Mouse (Mus musculus): ENCODE results near the gene Metap2. TPM values are rescaled to one million over a fixed set of nuclear protein-coding genes. Genes with fewer than 3 reads are reported as not detected.
A peak's percentile ranks its signal among the peaks of the same experiment; 100 is the strongest.
"Not testable (repeated sequence)": the region's sequence is repeated elsewhere in the genome, so short reads cannot be mapped to it uniquely, and the experiment has no call there.

Gene Metap2
- polyA plus RNA-seq, 1 experiment from 2014 or later: 138 TPM

DNA sequence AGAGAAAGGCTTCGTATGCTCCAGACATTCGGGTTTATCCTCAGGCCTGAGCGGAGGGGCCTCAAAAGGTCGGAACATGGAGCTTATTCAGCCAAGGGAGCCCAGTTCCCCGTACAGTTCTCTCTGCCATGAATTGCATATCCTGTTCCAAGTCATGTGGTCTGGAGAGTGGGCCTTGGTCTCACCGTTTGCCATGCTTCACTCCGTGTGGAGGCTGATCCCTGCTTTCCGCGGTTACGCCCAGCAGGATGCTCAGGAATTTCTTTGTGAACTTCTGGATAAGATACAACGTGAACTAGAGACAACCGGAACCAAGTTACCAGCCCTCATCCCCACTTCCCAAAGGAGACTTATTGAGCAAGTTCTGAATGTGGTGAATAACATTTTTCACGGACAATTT lies 50.2 kb downstream of the Metap2 start:
- Histone ChIP-seq H3K36me3 (ENCODE audit: control insufficient read depth, insufficient read depth, low read length) (no peaks in the 10 kb centered on the region), H3K27ac (ENCODE audit: low read depth, low read length) (no peak overlapping the region), H3K4me2 (ENCODE audit: low read length) (no peak overlapping the region), H3K9me3 (ENCODE audit: control insufficient read depth, low read length) (peaks cover 3% of the 10 kb centered on the region; the same call in 1 of the 2 replicates), H3K4me3 (ENCODE audit: low read length) (no peak overlapping the region), H3K4me1 (ENCODE audit: control insufficient read depth, insufficient read depth, low read depth, low read length) (no peaks in the 10 kb centered on the region), H3K27me3 (replicated peaks; ENCODE audit: control insufficient read depth, insufficient read depth, low read length) (no peaks in the 10 kb centered on the region), H3K9ac (ENCODE audit: low read depth, low read length) (no peak overlapping the region)
- no peak for ATAC-seq
- 94% methylated on average over 13 of the region's 13 CpGs for WGBS

DNA sequence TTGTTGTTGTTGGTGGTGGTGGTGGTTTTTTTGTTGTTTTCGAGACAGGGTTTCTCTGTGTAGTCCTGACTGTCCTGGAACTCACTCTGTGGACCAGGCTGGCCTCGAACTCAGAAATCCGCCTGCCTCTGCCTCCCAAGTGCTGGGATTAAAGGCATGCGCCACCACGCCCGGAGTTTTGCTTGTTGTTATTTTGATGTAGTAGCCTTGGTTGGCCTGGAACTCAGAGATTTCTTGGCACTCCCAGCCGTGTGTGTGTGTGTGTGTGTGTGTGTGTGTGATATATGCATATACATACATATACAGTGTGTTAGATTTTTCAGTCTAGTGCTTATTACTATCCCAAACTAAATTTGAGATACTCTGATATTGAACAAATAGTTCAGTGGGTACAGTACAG lies 61.8 kb downstream of the Metap2 start:
- Histone ChIP-seq H3K4me1 (ENCODE audit: control insufficient read depth, insufficient read depth, low read depth, low read length) (peaks cover 10% of the 10 kb centered on the region), H3K27me3 (replicated peaks; ENCODE audit: control insufficient read depth, insufficient read depth, low read length) (peaks cover 28% of the 10 kb centered on the region)
- 88% methylated on average over 7 of the region's 7 CpGs for WGBS
- not testable (repeated sequence) for H3K9me3 ChIP-seq (ENCODE audit: control insufficient read depth, low read length); ATAC-seq; H3K4me2 ChIP-seq (ENCODE audit: low read length); H3K36me3 ChIP-seq (ENCODE audit: control insufficient read depth, insufficient read depth, low read length); H3K27ac ChIP-seq (ENCODE audit: low read depth, low read length); H3K9ac ChIP-seq (ENCODE audit: low read depth, low read length); H3K4me3 ChIP-seq (ENCODE audit: low read length)

DNA sequence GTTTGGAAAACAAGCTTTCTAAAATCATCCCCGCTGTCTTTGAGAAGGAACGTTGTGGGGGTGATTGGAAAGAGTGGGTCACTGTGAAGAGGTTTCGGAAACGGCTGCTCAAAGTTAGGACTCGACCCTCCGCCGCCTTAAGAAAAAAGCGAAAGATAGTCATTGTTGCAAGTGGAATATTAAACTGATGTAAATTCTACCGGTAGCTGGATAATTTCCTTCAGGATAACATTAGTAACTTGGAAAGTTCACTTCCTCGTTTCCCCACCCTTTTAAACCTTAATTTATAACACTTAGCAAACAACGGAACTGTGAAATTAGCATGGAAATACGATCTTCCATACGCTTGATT lies 62.5 kb downstream of the Metap2 start:
- WGBS: 2% methylated on average over 13 of the region's 13 CpGs
- no peak overlapping the region for H3K27ac ChIP-seq (ENCODE audit: low read depth, low read length)
- no peaks in the 10 kb centered on the region for H3K36me3 ChIP-seq (ENCODE audit: control insufficient read depth, insufficient read depth, low read length)
- H3K4me1 ChIP-seq (ENCODE audit: control insufficient read depth, insufficient read depth, low read depth, low read length): peaks cover 10% of the 10 kb centered on the region
- H3K4me3 ChIP-seq (ENCODE audit: low read length): peak overlapping the region; percentile 71
- peak overlapping the region; percentile 59 for H3K9ac ChIP-seq (ENCODE audit: low read depth, low read length)
- no peaks in the 10 kb centered on the region for H3K9me3 ChIP-seq (ENCODE audit: control insufficient read depth, low read length)
- H3K4me2 ChIP-seq (ENCODE audit: low read length): peak overlapping the region; percentile 99
- H3K27me3 ChIP-seq (replicated peaks; ENCODE audit: control insufficient read depth, insufficient read depth, low read length): peaks cover 28% of the 10 kb centered on the region
- no peak for ATAC-seq

DNA sequence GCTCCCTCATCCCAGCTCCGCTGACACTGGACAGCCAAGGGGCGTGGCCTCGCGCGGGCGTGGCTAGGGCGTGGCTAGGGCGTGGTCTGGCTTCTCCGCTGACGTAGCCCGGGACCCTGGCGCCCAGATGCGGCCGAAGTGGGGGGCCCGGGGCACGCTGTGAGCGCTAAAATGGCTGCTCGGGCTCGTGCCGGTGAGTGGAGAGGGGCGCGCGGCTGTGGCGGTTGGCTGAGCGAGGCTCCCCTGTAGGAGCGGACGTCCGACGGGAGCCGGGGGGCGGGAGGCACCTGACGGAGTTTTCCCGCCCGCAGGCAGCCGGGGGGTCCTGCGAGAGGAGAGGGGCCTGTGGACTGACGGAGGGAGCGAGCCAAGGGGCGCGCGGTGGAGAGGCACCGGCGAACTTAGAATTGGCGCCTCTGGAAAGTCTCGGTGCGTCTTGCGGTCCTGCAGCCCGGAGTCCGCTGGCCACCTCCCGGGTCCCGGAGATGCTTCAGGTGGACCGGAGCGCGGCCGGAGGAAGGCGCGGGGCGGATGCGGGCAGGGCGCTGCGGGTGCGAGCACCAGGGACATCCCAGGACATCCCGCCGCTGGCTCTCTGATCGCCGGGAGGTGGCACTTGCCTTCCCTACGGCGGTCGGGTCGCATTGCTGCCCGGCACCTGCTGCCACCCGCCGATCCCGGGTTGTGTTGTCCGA lies 63.0 kb downstream of the Metap2 start:
- peak; percentile 91 for ATAC-seq
- peak overlapping the region; percentile 59 for H3K9ac ChIP-seq (ENCODE audit: low read depth, low read length)
- WGBS: under 1% methylated on average over 61 of the region's 75 CpGs
- peaks cover 28% of the 10 kb centered on the region for H3K27me3 ChIP-seq (replicated peaks; ENCODE audit: control insufficient read depth, insufficient read depth, low read length)
- H3K36me3 ChIP-seq (ENCODE audit: control insufficient read depth, insufficient read depth, low read length): no peaks in the 10 kb centered on the region
- H3K4me1 ChIP-seq (ENCODE audit: control insufficient read depth, insufficient read depth, low read depth, low read length): peaks cover 10% of the 10 kb centered on the region
- peak overlapping the region; percentile 99 for H3K4me2 ChIP-seq (ENCODE audit: low read length)
- H3K9me3 ChIP-seq (ENCODE audit: control insufficient read depth, low read length): no peaks in the 10 kb centered on the region
- no peak overlapping the region for H3K27ac ChIP-seq (ENCODE audit: low read depth, low read length)
- H3K4me3 ChIP-seq (ENCODE audit: low read length): peak overlapping the region; percentile 71

DNA sequence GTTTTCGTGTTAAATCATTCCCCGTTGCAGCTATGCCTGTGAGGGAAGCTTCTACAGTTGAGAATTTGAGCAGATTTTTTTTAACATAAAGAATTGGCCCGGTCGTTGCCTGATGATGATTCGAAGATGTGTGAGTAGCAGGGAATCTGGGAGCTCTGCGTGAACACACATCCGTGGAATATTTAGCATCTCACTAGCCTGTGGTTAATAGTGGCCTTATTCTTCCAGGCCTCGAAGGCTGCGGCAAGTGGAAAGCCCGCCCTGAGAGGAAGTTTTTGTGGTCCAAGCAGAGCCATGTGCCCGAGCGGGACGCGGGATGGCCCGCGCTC lies 63.6 kb downstream of the Metap2 start:
- ATAC-seq: no peak
- Histone ChIP-seq H3K4me3 (ENCODE audit: low read length) (peak overlapping the region; percentile 71), H3K4me2 (ENCODE audit: low read length) (peak overlapping the region; percentile 99), H3K4me1 (ENCODE audit: control insufficient read depth, insufficient read depth, low read depth, low read length) (peaks cover 10% of the 10 kb centered on the region), H3K9ac (ENCODE audit: low read depth, low read length) (peak overlapping the region; percentile 59), H3K27ac (ENCODE audit: low read depth, low read length) (no peak overlapping the region), H3K9me3 (ENCODE audit: control insufficient read depth, low read length) (no peaks in the 10 kb centered on the region), H3K27me3 (replicated peaks; ENCODE audit: control insufficient read depth, insufficient read depth, low read length) (peaks cover 28% of the 10 kb centered on the region), H3K36me3 (ENCODE audit: control insufficient read depth, insufficient read depth, low read length) (no peaks in the 10 kb centered on the region)
- under 1% methylated on average over 16 of the region's 16 CpGs for WGBS

DNA sequence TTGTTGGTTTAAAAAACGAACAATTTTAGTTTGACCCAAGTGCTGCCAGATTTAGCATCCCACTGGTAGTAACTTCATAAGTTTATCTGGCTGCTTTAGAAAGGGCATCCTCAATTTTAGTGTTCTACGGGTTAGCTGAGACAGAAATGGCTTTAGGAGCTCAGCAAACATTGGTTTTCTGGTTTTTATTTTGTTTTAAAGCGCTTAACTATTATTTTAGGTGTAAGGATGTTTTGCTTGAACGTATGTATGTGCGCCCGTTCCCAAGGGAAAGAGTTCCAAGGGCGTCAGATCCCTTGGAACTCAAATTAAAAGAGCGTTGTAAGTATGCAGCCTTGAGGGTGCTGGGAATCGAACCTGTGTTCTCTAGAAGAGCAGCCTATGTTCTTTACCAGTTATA lies 64.1 kb downstream of the Metap2 start:
- Histone ChIP-seq H3K27me3 (replicated peaks; ENCODE audit: control insufficient read depth, insufficient read depth, low read length) (peaks cover 28% of the 10 kb centered on the region), H3K36me3 (ENCODE audit: control insufficient read depth, insufficient read depth, low read length) (no peaks in the 10 kb centered on the region)
- 38% methylated on average over 9 of the region's 9 CpGs for WGBS

DNA sequence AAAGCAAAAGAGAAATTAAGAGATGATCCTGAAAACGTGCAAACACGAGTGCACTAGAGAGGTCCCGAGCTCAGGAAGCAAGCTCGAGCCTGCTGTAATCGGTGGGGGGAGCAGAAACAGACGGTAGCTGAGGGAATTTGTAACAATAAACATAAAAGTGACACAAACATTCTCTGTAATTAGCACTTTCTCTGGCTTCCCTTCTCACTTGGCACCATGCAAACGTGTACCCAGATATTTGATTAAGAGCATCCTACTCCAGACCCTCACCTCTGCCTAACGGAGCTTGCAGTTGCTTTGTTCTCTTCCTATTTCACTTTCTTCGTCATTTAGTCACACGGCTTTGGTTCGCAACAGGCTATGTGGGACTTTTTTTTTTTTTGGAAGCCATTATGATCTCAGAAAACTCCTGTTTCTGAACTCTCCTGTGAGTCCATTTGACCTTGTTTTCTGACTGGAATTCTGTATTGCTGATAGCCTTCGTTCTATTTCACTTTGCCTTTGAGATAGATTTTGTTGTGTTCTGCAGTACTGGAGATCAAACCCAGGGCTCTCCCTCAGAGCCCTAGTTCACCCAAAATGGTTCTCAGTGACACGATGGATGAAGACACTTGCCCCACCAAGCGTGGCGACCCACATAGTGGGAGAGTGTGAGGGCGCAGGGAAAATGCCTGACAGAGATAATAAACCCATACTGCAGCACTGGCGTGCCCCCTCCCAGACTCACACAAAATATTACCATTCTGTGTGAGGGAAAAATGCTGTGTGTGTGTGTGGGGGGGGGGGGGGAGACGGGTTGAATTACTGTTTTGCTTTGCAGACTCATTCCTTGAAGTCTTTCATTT lies 64.9 kb downstream of the Metap2 start:
- H3K9me3 ChIP-seq (ENCODE audit: control insufficient read depth, low read length): no peaks in the 10 kb centered on the region
- no peak for ATAC-seq
- H3K4me2 ChIP-seq (ENCODE audit: low read length): no peak overlapping the region
- no peak overlapping the region for H3K9ac ChIP-seq (ENCODE audit: low read depth, low read length)
- H3K27ac ChIP-seq (ENCODE audit: low read depth, low read length): no peak overlapping the region
- H3K4me1 ChIP-seq (ENCODE audit: control insufficient read depth, insufficient read depth, low read depth, low read length): peaks cover 10% of the 10 kb centered on the region
- WGBS: 13% methylated on average over 18 of the region's 18 CpGs
- H3K4me3 ChIP-seq (ENCODE audit: low read length): no peak overlapping the region
- peaks cover 28% of the 10 kb centered on the region for H3K27me3 ChIP-seq (replicated peaks; ENCODE audit: control insufficient read depth, insufficient read depth, low read length)
- no peaks in the 10 kb centered on the region for H3K36me3 ChIP-seq (ENCODE audit: control insufficient read depth, insufficient read depth, low read length)

More for the DNA sequence above, 64.1 kb downstream of the Metap2 start:
- H3K9ac ChIP-seq (ENCODE audit: low read depth, low read length): no peak overlapping the region
- H3K4me3 ChIP-seq (ENCODE audit: low read length): no peak overlapping the region
- H3K9me3 ChIP-seq (ENCODE audit: control insufficient read depth, low read length): no peaks in the 10 kb centered on the region
- no peak overlapping the region for H3K27ac ChIP-seq (ENCODE audit: low read depth, low read length)
- no peak for ATAC-seq
- peak overlapping the region; percentile 99 for H3K4me2 ChIP-seq (ENCODE audit: low read length)
- peaks cover 10% of the 10 kb centered on the region for H3K4me1 ChIP-seq (ENCODE audit: control insufficient read depth, insufficient read depth, low read depth, low read length)

DNA sequence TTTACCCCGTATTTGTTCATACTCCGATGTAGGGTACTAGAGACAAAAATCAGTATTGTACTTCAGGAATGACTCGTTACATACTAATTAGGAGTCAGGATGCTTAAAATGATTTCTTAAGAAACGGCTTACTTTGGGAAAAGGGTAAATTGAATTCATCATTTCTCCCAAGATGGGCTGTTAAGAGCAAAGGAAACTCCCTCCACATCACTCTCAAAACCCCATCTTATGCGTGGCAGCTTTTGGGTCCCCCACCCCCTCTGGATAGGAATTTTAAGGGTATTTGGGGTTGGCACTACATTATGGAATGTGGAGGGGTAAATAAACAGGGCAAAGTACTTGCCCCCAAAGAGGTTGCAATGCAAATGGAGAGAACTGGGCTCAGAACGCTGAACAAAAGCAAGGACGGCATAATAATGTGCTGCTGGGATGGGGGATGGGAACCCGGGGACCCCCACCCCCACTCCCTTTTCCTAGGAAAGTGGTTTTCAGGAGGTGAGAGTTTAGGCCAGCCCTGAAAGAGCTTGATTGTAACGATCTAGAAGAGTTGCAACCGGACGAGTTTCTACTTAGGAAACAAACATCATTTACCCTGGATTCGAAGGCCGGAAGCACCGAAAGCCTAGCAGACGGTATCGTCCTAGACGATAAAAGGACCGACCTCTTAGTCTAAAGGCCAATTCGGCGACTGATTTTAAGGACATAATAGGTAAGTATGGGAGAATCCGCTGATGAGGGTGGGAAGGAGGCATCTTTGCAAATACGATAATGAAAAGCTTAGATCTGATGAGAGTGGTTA lies 65.8 kb downstream of the Metap2 start, which contains the start of gene Usp44:
Gene Usp44 (plus strand): TSS at position 625 of the 799 bp plus-strand sequence.
- Histone ChIP-seq H3K4me3 (ENCODE audit: low read length) (no peak within 1 kb of the TSS), H3K9me3 (ENCODE audit: control insufficient read depth, low read length) (no peaks in the 10 kb centered on the region), H3K27me3 (replicated peaks; ENCODE audit: control insufficient read depth, insufficient read depth, low read length) (peaks cover 28% of the 10 kb centered on the region), H3K9ac (ENCODE audit: low read depth, low read length) (no peak within 1 kb of the TSS), H3K27ac (ENCODE audit: low read depth, low read length) (no peak within 1 kb of the TSS), H3K36me3 (ENCODE audit: control insufficient read depth, insufficient read depth, low read length) (no peaks in the 10 kb centered on the region), H3K4me1 (ENCODE audit: control insufficient read depth, insufficient read depth, low read depth, low read length) (peaks cover 10% of the 10 kb centered on the region), H3K4me2 (ENCODE audit: low read length) (no peak within 1 kb of the TSS)
- no peak for ATAC-seq
- 12% methylated on average over 22 of the region's 22 CpGs for WGBS

Data from hindbrain, embryonic 16.5 days (tissue).